Mouse (Mus musculus): ENCODE data around the gene Myrfl. TPM values are rescaled to one million over a fixed set of nuclear protein-coding genes. Genes with fewer than 3 reads are reported as not detected.

Myrfl gene
- polyA plus RNA-seq, 1 experiment from 2014 or later = 0.19 TPM

Other genes starting within 250 kb of the Myrfl start
- gene Rab3ip, start 53.9 kb upstream of the Myrfl start, polyA plus RNA-seq (2015; fragmentation: Nextera tagmentation; extraction: Ambion mirVana) = 25.0 and 29.2 TPM in 2 replicates
- gene Gm10271, start 75.7 kb upstream of the Myrfl start, polyA plus RNA-seq (2015; fragmentation: Nextera tagmentation; extraction: Ambion mirVana) = not detected in 2 replicates
- gene Best3, start 89.4 kb upstream of the Myrfl start, polyA plus RNA-seq (2015; fragmentation: Nextera tagmentation; extraction: Ambion mirVana) = 0.90 and 2.6 TPM in 2 replicates
- not detected in 2 replicates for gene Lrrc10, start 148.4 kb upstream of the Myrfl start, polyA plus RNA-seq (2015; fragmentation: Nextera tagmentation; extraction: Ambion mirVana)
- gene Cct2, start 166.9 kb upstream of the Myrfl start, polyA plus RNA-seq (2015; fragmentation: Nextera tagmentation; extraction: Ambion mirVana) = 210 and 233 TPM in 2 replicates

Data from limb, embryonic 15.5 days (tissue).